ENCODE assay signal across 8 mouse cellular contexts in genomic region chr15:96288836-96289390, GRCm38 (mm10). TPM values are rescaled to one million over a fixed set of nuclear protein-coding genes. Genes with fewer than 3 reads are reported as not detected.
A peak's percentile ranks its signal among the peaks of the same experiment; 100 is the strongest.
DNase-seq lines count a peak whose midpoint lies in the region; ATAC-seq and TF ChIP-seq lines count a peak whose summit lies in the region.

No protein-coding gene starts in this region.

- H3K4me3 ChIP-seq in heart, embryonic 13.5 days: peak overlapping the region; percentile 96
- peak overlapping the region; percentile 92 for H3K4me3 ChIP-seq in G1E (ENCODE audit: low read depth, low read length)
- peak overlapping the region; percentile 93 for H3K4me3 ChIP-seq in heart, postnatal 0 days (ENCODE audit: low read depth, low read length)
- peak overlapping the region; percentile 94 for H3K4me3 ChIP-seq in midbrain, embryonic 13.5 days (replicated peaks)

- peak overlapping the region; percentile 100 for H3K27ac ChIP-seq in heart, embryonic 13.5 days (replicated peaks)
- peak overlapping the region; percentile 100 for H3K27ac ChIP-seq in heart, postnatal 0 days (ENCODE audit: low read depth)
- peak overlapping the region; percentile 100 for H3K27ac ChIP-seq in midbrain, embryonic 13.5 days

- TF ChIP-seq CTCF in G1E (IDR thresholded peaks at IDR 0.05; ENCODE audit: low read depth, low read length): no peak
- no peak for TF ChIP-seq CTCF in heart, postnatal 0 days (IDR thresholded peaks at IDR 0.05; ENCODE audit: low read depth)

- peaks cover 31% of the 10 kb centered on the region for H3K4me1 ChIP-seq in heart, embryonic 13.5 days
- peaks cover 24% of the 10 kb centered on the region for H3K4me1 ChIP-seq in G1E (ENCODE audit: insufficient read depth, low read depth, low read length)
- peaks cover 7% of the 10 kb centered on the region for H3K4me1 ChIP-seq in heart, postnatal 0 days (ENCODE audit: control insufficient read depth, insufficient read depth)
- peaks cover 20% of the 10 kb centered on the region for H3K4me1 ChIP-seq in midbrain, embryonic 13.5 days (replicated peaks)

- H3K27me3 ChIP-seq in heart, embryonic 13.5 days (replicated peaks): no peaks in the 10 kb centered on the region
- no peaks in the 10 kb centered on the region for H3K27me3 ChIP-seq in G1E (ENCODE audit: insufficient read depth, low read length)
- no peaks in the 10 kb centered on the region for H3K27me3 ChIP-seq in heart, postnatal 0 days (ENCODE audit: control insufficient read depth, insufficient read depth, low read length)
- no peaks in the 10 kb centered on the region for H3K27me3 ChIP-seq in midbrain, embryonic 13.5 days

- peak overlapping the region; percentile 90 for H3K4me2 ChIP-seq in heart, embryonic 13.5 days
- H3K4me2 ChIP-seq in heart, postnatal 0 days (ENCODE audit: low read depth, low read length): peak overlapping the region; percentile 73
- H3K4me2 ChIP-seq in midbrain, embryonic 13.5 days (replicated peaks): peak overlapping the region; percentile 92

- DNase-seq in heart, postnatal 14 days: no peak
- DNase-seq in G1E (ENCODE audit: low spot score): no peak
- no peak for DNase-seq in heart, postnatal 0 days (ENCODE audit: low spot score)
- no peak for DNase-seq in adrenal gland, postnatal 36 days
- no peak for DNase-seq in kidney, adult 8-10 months

- peaks cover 17% of the 10 kb centered on the region for H3K36me3 ChIP-seq in heart, embryonic 13.5 days
- H3K36me3 ChIP-seq in G1E (replicated peaks): peaks cover 21% of the 10 kb centered on the region
- peaks cover under 1% of the 10 kb centered on the region for H3K36me3 ChIP-seq in heart, postnatal 0 days (replicated peaks; ENCODE audit: control insufficient read depth, insufficient read depth, low read length)
- no peaks in the 10 kb centered on the region for H3K36me3 ChIP-seq in midbrain, embryonic 13.5 days

- 7% methylated on average over 9 of the region's 9 CpGs for WGBS in heart, embryonic 13.5 days
- WGBS in heart, postnatal 0 days: 6% methylated on average over 9 of the region's 9 CpGs
- 4% methylated on average over 9 of the region's 9 CpGs for WGBS in midbrain, embryonic 13.5 days

- intact Hi-C loops in heart, postnatal 14 days (cut with DNase I): loop anchor here (5.0 to 10.0 kb wide), 6 partner anchors 63 to 494 kb away; partner anchors contain the start of genes Ano6, Scaf11 and Slc38a2

- TF ChIP-seq EP300 in heart, postnatal 0 days (IDR thresholded peaks at IDR 0.05; ENCODE audit: low read depth): no peak

- ATAC-seq in heart, embryonic 13.5 days (ENCODE audit: extremely low read depth, insufficient number of reproducible peaks, low FRiP score, low TSS enrichment): no peak
- no peak for ATAC-seq in G1E (ENCODE audit: extremely low read depth, insufficient number of reproducible peaks, low FRiP score, poor library complexity, severe bottlenecking)
- no peak for ATAC-seq in heart, postnatal 0 days (ENCODE audit: insufficient read depth, low read depth)
- ATAC-seq in midbrain, embryonic 13.5 days: no peak
- ATAC-seq in CD4-positive, CD25-positive, alpha-beta regulatory T cell, adult 4 months: no peak

- peak overlapping the region; percentile 100 for H3K9ac ChIP-seq in heart, embryonic 13.5 days
- peak overlapping the region; percentile 97 for H3K9ac ChIP-seq in heart, postnatal 0 days (replicated peaks; ENCODE audit: low read depth, low read length)
- peak overlapping the region; percentile 99 for H3K9ac ChIP-seq in midbrain, embryonic 13.5 days (replicated peaks)

- H3K9me3 ChIP-seq in heart, embryonic 13.5 days: no peaks in the 10 kb centered on the region
- no peaks in the 10 kb centered on the region for H3K9me3 ChIP-seq in G1E (replicated peaks)
- no peaks in the 10 kb centered on the region for H3K9me3 ChIP-seq in heart, postnatal 0 days (replicated peaks; ENCODE audit: control insufficient read depth, low read length)
- H3K9me3 ChIP-seq in midbrain, embryonic 13.5 days: no peaks in the 10 kb centered on the region

RNA-seq across cellular contexts. Expression of gene Arid2, which starts 1.6 kb away (rescaled TPM):
- 12.1 and 14.1 TPM in 2 replicates for polyA plus RNA-seq in heart, embryonic 13.5 days (2015; fragmentation: Nextera tagmentation; extraction: Ambion mirVana)
- 10 to 100 TPM; 31.9 to 34.5 TPM for total RNA-seq in heart, postnatal 14 days (2021)
- 95.3 and 100 TPM in 2 replicates for total RNA-seq in G1E (2014; fragmentation: Nextera tagmentation)
- 45.8 and 48.7 TPM in 2 replicates for total RNA-seq in G1E (2017)
- 15.8 and 16.0 TPM in 2 replicates for polyA plus RNA-seq in G1E (2012)
- total RNA-seq in heart, postnatal 0 days (2014; rRNA removed; ENCODE audit: low replicate concordance): 28.4 and 39.8 TPM in 2 replicates
- polyA plus RNA-seq in heart, postnatal 0 days (2015; fragmentation: Nextera tagmentation; extraction: Ambion mirVana): 8.2 and 8.7 TPM in 2 replicates
- polyA plus RNA-seq in midbrain, embryonic 13.5 days (2015; fragmentation: Nextera tagmentation; extraction: Ambion mirVana): 29.3 and 29.6 TPM in 2 replicates
- polyA plus RNA-seq in CD4-positive, CD25-positive, alpha-beta regulatory T cell, adult 4 months (2017; shearing (Covaris generic)): 10 to 100 TPM; 17.9 to 21.0 TPM
- 10 to 100 TPM; 37.5 to 42.5 TPM for total RNA-seq in adrenal gland, postnatal 36 days (2021)
